Mouse (Mus musculus) left cerebral cortex, postnatal 14 days (tissue): ENCODE data around the gene Tubb4b. TPM values are rescaled to one million over a fixed set of nuclear protein-coding genes. Genes with fewer than 3 reads are reported as not detected.

Experiments used
- DNase-seq, 2 experiments: peaks; one replicate each; pipeline ENCODE4 v3.0.0; 2021 to 2022; ENCODE audit warnings: low spot score in 2 of 2, mixed read lengths in 1 of 2
- intact Hi-C: fragments of 180-260 bp; cut with DNase I; formaldehyde crosslinking; loops from one replicate; pipeline ENCODE4 v1.15.1; 2025
- total RNA-seq, 2 experiments: library from RNA; stranded (reverse); gene quantifications; 2 replicates each; pipeline ENCODE4 v1.2.3; 2021

Tubb4b gene
- total RNA-seq, 2 experiments from 2014 or later, result 478 to 505 TPM

DNA sequence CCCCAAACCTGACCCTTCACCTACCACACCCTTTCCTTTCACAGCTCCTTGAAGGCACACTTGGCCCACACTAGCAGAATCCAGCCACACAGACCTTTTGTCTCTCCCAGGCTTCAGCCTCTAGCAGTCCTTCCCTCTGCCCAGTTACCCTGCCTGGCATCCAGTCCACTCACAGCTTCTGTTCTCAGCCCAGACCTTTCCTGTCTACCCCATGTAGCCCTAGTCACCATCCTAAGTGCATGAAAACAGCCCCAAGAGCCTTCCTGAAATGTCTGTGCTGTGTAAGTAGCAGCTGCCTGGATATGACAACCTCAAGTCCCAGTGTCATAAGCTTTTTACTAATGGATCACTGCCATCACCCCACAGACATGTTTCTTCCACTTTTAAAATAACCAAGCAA is 26.6 kb downstream of the Tubb4b start:
- DNase-seq, result no peak
- intact Hi-C loops, result no loop called here

DNA sequence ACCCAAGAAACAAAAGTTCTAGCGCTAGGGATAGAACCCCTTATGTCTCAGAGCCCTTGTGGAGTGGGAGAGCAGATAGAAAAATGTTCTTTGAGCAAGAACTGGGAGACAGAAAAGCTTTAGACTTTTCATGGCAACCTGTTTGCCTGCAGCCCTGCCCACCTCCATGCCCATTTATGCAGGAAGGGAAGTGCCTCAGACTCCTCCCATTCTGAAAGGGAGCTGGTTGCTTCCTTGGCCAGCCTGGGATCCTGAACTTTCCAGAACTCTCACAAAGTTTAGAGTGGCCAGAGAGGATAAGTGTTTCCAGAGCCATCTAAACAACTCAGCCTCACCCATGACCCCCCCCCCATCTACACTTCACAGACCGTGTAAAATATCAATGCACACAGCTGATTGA is 27.3 kb downstream of the Tubb4b start:
- no peak for DNase-seq
- intact Hi-C loops, result no loop called here

DNA sequence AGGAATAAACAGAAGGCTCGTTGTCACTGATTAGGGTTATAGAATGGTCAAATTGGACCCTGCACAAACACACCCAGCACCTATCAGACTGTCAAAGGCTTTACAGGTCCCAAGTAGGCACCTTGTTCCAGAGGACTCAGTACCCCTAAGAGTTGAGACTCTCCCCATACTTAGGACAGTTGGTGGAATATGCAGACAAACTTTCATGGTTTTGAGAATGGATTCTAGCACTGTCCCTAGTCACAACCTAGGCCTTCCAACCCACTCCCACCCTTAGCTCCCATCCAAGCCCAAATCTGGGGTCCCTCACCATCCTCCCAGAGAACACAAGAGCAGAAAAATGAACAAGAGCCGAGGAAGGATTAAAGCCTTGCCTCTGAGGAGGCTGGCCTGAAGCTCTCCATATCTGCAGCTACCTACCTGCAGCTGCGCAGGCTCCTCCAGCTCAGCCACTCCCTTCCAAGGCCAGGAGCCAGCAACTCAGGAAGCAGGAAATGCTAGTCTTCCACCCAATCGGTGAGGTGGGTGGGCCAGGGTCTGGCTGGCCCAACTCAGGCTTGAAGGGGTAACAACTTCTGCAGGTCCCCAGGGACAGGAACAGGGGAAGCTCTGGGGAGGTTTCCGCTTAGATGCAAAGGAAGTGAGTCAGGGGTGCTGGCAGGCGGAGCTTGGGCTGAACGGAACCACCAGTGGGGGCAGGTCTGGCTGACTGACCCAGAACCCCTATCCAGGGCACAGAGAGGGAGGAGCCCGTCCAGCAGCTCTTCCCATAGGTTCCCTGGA is 28.1 kb downstream of the Tubb4b start, which contains the start of gene Tor4a:
TSS of gene Tor4a (minus strand) at position 715 of the 783 bp plus-strand sequence.
- DNase-seq, result peak in 1 of 2 experiments; percentile 26
- intact Hi-C loops, result no loop called here

DNA sequence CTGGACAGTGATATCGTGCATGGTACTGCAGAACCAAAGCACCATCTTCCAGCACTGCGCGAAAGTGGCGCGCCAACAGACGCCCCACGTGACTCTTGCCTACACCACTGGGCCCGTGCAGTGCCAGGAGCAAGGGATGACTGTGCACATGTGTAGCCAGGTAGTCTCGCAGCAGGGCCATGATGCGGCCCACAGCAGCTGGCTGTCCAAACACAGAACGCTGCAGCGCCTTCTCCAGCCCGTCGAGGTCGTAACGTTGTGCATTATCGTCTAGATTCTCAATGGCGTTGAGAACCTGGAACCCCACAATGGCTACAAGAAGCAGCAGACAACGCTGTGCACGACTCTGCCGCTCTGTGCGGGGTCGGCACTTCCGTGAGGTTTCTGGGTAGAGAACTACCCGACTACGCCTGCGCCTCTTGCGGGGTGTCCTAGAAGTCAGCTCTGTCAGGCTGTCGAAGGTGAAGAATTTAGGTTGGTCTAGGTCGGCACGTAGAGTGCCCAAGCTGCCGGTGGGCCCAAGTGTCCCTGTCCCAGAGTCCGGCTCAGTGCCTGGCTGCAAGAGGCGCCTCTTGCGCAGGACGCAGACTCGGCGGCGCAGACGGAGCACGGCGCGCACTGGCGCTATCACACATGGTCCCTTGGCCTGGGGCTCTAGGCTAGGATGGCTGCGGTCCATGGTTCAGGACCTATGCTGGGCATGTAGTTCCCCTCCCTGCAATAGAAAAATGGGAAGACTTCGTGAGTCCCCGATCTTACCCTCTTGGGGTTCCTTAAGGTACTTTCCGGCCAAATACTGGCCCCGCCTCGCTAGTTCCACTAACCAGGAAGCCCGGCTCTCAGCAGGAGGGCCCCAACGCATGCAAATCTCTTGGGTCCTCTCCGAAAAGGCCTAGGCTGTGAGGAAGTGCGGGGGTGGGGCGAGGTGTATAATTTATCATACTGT is 29.0 kb downstream of the Tubb4b start:
- no peak for DNase-seq
- intact Hi-C loops, result no loop called here

DNA sequence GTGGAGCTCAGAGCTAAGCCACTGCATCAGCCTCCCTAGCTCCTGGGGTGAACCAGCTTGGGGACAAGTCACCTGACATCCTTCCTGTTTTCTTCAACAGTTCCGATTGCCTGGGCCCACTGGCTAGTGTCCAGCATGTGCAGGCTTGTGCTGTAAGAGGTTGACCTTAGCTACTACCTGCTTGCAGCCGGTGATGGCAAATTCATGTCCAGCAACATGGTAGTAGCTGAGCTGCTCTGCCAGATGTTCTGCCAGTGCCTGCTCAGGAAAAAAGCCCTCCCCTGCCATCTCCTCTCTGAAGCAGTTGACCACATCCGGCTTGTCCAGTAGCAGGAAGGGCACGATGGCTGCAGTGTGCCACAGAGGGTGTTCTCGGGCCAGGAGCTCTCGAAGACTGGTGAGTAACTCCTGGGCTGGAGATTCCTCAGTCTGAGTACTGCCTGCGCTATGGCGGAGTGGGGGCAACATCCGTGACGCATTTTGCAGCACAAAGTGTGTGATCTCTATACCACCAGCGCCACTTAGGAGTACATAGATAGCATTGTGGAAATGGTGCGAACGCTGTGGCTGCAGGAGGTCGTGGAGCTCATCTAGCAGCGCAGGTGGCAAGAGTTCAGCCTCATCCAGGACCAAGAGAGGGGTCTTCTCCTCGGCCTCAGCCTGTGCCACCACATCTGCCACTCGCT is 29.9 kb downstream of the Tubb4b start:
- intact Hi-C loops, result loop anchor here (5.0 kb wide), 1 partner anchor 63 kb away; the partner anchor contains the start of gene Tmem203
- no peak for DNase-seq

DNA sequence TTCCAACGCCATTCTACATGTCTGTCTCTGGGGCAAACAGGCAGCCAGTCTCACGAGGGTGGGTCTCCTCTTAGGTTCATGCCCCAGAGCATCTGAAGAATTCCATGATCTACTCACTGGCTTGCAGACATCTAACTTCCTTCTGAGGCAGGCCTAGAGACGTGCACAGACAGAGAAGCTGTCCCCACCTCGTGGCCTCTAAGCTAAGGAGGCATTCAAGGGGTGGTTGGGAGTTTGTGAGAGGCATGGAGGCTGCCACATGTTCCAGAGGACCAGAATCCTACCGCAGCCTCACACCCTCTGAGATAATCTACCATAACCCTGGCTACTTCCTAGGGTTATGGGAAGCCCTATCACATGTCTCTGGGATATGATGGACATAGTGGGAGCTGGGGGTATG is 30.5 kb downstream of the Tubb4b start:
- intact Hi-C loops, result loop anchor here (5.0 kb wide), 1 partner anchor 63 kb away; the partner anchor contains the start of gene Tmem203

DNA sequence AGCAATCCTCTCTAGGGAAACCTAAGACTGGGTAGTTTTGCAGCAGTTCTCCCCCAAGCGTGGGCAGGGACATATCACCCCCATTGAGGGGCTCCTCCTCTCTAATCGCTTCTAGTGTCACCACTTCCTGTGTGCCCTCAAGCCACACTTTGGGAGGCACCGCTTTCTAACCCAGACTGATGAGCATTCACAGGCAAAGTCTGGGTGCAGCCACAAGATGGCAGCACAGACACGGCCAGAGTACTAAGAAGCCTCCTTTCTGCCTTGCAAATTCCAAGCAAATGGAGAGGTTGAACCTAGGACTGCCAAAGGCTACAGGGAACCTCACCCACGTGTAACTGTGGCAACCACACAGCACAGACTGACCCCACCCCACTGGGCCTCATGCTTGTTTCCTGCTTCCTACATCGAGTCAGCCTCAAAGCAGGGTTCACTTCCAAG is 31.2 kb downstream of the Tubb4b start:
- intact Hi-C loops, result loop anchor here (2.0 to 5.0 kb wide), 2 partner anchors 35 to 64 kb away; partner anchors contain the start of gene Tmem203
- DNase-seq, result peak; percentile 87 to 88

More for the DNA sequence above, 30.5 kb downstream of the Tubb4b start:
- DNase-seq, result no peak

DNA sequence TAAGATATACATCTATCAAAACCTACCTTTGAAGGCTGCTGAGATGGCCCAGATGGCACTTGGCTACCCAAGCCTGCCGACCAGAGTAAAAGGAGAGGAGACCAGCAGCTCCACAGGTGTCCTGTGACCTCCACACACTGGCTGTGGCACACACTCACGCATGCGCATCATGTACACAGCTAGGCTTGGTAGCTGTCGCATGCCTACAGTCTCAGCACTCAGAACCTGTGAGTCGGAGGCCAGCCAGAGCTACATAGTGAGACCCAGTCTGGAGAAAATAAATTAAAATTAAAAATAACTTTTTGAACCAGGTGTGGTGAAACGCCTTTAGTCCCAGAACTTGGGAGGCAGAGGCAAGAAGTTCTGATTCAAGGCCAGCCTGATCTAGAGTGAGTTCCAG is 36.7 kb downstream of the Tubb4b start:
- no peak for DNase-seq

DNA sequence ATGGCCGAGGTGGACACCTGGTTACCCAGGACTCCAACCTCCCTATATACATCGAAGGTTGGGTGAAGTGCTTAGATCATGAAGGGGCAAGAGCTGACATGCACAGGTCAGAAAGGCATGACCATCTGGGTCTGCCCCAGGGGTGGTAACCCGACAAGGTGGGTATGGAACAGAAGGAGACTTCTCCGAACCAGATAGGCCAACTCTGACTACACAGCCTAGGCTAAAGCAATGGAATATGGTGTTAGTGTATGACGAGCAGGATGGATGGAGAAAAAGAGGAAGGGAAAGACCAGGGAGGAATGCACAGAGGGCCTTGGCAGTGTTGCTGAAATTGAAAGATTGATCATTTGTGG is 37.9 kb downstream of the Tubb4b start:
- intact Hi-C loops, result no loop called here
- no peak for DNase-seq

More for the DNA sequence above, 36.7 kb downstream of the Tubb4b start:
- intact Hi-C loops, result no loop called here

DNA sequence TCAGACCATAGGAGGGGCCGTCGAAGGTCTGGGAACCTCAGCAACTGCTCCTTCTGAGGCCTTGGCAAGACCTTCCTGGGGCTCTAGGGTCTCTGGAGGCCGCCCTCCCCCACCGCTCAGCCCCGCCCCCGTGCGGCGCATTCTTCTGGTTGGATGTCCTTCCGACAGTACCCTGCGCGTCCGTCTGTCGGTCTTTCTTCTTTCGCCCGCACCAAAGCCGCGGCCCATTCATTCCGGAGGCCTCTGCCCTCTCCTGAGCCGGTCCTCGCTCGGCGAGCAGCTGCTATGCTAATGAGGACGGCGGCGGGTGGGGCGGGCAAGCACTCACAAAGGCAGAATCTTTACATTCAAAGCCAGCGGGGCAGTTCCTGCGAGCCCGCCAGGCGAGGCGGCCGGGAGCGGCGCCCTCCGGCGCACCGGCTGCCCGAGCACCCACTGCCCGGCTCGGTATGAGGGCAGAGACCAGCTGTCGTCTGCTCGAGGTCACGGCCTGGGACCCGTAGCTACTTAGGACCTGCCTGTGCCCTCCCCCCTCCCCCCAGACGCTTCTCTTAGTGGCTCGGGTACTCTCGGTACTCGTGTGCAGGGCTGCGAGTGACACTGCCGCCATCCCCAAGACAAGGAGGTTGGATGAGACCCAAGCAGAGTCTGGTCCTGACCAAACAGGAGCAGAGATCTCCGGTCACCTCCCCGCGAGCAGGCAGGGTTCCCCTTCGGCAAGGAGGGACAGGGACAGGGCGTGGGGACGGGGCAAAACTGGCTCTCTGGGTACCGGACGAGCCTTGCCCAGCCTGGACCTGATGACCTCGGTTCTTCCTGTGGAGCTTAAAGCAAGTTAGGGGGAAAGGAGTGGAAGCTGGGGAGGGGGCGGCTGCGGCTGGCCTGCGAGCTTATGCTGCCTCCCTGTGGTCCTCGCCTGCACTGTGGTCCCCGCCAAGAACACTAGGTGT is 38.6 kb downstream of the Tubb4b start:
- intact Hi-C loops, result no loop called here
- peak in 1 of 2 experiments; percentile 60 for DNase-seq

DNA sequence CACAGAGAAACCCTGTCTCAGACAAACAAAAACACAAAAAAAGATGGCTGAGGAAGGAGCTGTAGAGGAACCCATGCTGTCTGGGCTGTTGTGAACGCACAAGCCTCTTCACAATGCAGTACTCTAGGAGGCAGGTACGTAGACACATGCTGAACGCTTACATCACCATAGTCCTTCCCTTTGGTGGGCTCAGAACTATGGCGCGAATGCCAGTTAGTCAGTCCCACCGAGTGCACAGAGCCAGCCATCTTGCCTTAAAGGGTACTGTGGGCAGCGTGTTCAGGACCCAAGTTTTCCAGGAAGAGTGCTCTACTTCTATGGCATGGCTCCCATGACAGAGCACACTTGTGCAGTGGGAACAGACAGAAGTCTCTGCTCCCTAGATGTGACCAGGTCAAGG is 40.0 kb downstream of the Tubb4b start:
- DNase-seq, result no peak
- intact Hi-C loops, result loop anchor here (5.0 kb wide), 2 partner anchors 82 to 222 kb away; partner anchors contain the start of gene Dph7

DNA sequence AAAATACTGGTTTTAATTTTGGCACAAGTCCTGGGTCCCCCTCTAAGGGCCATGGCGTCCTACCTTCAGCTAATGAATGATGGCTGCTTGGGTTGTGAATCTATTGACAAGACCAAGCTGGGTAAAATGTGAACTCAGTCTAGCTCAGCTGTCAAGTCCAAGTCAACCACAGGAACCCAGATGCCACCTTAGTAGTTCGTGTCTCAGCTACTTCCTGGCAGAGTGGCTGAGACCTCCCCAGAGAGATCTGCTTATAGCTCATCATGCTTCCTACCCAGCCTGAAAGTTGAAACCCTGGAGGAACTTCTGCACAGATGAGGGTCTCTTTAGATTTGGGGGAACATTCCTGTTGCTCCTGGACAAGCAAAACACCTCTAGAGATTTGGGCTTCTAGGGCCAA is 41.2 kb downstream of the Tubb4b start:
- intact Hi-C loops, result loop anchor here (5.0 kb wide), 2 partner anchors 81 to 221 kb away; partner anchors contain the start of gene Dph7
- DNase-seq, result no peak

DNA sequence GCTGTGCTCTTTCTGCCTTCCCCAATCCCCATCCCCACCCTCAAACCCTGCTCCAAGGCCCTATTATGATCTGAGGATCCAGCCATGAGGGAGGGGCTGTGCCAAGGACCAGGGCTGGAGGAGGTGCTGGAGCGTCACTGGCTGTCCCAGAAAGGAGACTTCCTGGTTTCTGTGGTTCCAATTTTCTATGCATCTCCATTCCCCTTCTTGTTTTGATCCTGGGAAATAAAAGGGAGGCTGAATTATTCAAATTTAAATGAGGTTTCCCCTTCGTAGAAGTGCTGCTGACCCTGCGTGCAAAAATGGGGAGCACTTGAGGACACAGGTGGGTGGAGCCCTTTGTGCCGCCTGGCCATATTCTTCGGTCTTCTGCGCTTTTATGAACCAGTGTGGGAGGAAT is 41.8 kb downstream of the Tubb4b start:
- intact Hi-C loops, result loop anchor here (5.0 kb wide), 2 partner anchors 80 to 220 kb away; partner anchors contain the start of gene Dph7
- DNase-seq, result peak; percentile 30 to 43

DNA sequence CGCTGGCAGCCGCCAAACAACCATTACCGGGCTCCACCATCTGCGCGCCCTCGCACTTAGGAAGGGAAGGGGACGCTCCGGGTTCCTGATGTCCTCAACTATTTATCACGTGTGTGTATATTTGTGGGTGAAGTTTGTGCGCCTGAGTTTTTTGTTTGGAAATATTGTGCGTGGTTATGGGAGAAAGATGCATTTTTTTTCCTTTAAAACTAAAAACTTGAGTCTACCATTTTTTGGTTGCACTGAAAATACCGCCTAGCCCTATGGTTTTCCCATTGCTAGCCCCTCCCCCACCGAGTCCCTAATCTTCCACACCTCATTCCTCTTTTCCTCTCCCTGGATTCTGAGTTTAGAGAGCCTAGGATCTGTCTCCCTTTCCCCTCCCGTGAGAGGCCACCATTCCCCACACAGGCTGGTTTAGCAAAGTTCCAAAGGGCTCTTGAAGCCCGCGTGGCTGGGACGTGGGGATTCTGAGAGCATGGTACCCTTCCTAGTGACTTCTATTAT is 42.6 kb downstream of the Tubb4b start:
- no peak for DNase-seq
- intact Hi-C loops, result loop anchor here (5.0 kb wide), 2 partner anchors 80 to 220 kb away; partner anchors contain the start of gene Dph7

DNA sequence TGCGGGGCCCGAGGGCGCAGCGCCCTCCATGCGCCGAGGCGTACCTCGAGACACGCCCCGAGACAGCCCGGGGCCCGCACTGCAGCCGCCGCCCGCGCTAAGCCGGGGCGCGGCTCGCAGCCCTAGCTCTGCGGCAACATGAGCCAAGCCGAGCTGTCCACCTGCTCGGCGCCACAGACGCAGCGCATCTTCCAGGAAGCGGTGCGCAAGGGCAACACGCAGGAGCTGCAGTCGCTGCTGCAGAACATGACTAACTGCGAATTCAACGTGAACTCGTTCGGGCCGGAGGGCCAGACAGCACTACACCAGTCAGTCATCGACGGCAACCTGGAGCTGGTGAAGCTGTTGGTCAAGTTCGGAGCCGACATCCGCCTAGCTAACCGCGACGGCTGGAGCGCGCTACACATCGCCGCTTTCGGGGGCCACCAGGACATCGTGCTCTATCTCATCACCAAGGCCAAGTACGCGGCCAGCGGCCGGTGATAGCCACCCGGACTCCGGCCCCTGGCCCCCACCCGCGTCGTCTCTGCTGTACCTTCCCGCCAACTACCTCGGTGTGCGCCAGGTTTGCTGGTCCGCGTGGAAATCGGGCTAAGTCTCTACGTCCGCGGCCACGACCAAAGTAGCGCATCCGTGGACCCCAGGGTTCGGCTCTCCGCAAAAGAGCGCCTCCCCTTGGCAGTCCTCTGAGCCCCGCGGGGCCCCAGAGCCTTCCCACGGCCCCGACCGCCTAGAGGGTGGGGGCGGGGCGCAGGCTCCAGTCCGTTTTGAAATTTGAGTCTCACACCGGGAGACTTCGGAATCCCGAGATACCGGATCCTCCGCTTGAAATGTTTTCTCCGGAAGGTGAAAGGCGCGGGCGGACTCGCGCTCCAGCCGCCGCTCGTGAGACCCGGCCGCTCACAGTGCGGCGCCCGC is 43.3 kb downstream of the Tubb4b start:
- DNase-seq, result peak; percentile 31 to 36

DNA sequence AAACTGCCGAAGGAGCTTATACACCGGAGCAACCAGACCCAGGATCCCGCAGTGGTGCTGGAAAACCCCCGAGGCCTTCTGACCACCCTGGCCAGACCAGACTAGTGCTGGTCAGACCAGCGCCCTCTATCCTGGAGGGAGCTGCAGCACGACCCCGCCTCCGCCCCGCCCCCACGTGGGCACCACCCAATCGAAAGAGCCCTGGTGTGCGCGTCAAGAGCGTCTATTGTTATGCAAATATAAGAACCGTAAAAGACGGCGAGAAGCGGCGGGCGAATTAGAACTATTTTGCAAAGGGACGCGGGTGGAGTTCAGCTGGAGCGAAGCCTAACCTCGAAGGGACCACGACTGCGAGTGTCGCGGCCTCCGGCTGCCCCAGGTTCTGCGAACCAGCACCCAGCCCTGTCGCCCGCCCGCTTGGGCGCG is 44.0 kb downstream of the Tubb4b start, which contains the start of gene Nrarp:
TSS of gene Nrarp (plus strand) at position 281 of the 426 bp plus-strand sequence.
- intact Hi-C loops, result loop anchor here (5.0 kb wide), 2 partner anchors 78 to 218 kb away; partner anchors contain the start of gene Dph7
- DNase-seq, result peak; percentile 95 to 97

More for the DNA sequence above, 43.3 kb downstream of the Tubb4b start:
- intact Hi-C loops, result loop anchor here (5.0 kb wide), 2 partner anchors 79 to 219 kb away; partner anchors contain the start of gene Dph7
